Mouse (Mus musculus): ENCODE data around the gene Slc19a1. TPM values are rescaled to one million over a fixed set of nuclear protein-coding genes. Genes with fewer than 3 reads are reported as not detected.
A peak's percentile ranks its signal among the peaks of the same experiment; 100 is the strongest.

Slc19a1 gene
- polyA plus RNA-seq, 2 experiments, result 13.6 to 19.3 TPM

DNA sequence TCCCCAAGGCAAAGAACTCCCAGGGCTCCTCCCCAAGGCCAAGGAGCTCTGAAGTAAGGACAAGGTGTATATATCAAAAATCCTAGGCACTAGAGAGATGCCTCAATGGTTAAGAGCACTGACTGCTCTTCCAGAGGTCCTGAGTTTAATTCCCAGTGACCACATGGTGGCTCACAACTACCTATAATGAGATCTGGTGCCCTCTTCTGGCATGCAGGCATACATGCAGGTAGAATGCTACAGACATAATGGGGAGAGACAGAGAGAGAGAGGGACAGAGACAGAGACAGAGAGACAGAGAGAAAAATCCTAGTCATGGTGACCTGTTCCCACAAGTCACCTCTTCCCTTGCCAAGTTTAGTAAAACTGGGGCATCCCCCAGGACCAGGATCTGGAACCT, 32.6 kb downstream of the Slc19a1 start:
- DNase-seq (ENCODE audit: low read depth in 3 of 3, low spot score in 3 of 3) (no peak), ATAC-seq (ENCODE audit: insufficient read depth) (no peak)
- peaks cover 11 to 19% of the 10 kb centered on the region in 2 experiments for H3K4me1 ChIP-seq (replicated peaks; ENCODE audit: control insufficient read depth in 2 of 2, insufficient read depth in 2 of 2, low read length in 1 of 2)
- TF ChIP-seq CTCF (IDR thresholded peaks at IDR 0.05; ENCODE audit: low read depth) (peak; percentile 55), EP300 (IDR thresholded peaks at IDR 0.05; ENCODE audit: low read depth) (no peak)
- no peak overlapping the region for H3K27ac ChIP-seq
- H3K4me3 ChIP-seq (ENCODE audit: insufficient read depth in 1 of 2, low read depth in 2 of 2, low read length in 2 of 2), result no peak overlapping the region
- H3K9ac ChIP-seq (replicated peaks), result no peak overlapping the region
- H3K4me2 ChIP-seq (ENCODE audit: low read depth), result no peak overlapping the region
- no peaks in the 10 kb centered on the region; the same call in 1 of the 2 replicates for H3K36me3 ChIP-seq (replicated peaks; ENCODE audit: control insufficient read depth, insufficient read depth, low read depth)
- H3K9me3 ChIP-seq (ENCODE audit: control insufficient read depth, low read length), result no peaks in the 10 kb centered on the region
- H3K27me3 ChIP-seq (ENCODE audit: control insufficient read depth, insufficient read depth, low read length), result no peaks in the 10 kb centered on the region

DNA sequence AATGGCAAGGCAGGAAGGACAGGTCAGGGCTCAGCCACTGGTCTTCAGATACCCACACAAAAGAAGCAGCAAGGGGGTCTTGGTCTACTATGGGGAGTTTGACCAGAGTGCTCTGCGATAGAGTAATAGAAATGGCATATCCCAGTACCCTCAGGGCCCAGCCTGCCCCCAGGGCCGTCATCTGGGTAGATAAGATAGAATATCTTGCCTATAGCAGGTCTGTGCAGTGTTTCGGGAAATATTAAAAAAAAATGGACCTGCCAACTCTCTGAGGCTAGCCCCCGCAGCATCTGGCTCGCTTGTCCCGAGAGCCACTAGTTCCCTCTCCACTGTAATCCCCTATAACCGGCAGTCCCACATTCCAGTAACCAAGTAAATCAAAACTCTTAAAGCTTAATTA, 36.4 kb downstream of the Slc19a1 start:
- ATAC-seq (ENCODE audit: insufficient read depth) (peak; percentile 81), DNase-seq (ENCODE audit: low read depth in 3 of 3, low spot score in 3 of 3) (peak in 2 of 3 experiments; percentile 28 to 41)
- Histone ChIP-seq H3K27me3 (ENCODE audit: control insufficient read depth, insufficient read depth, low read length) (no peaks in the 10 kb centered on the region), H3K27ac (no peak overlapping the region; the same call in 1 of the 2 replicates), H3K4me3 (ENCODE audit: insufficient read depth in 1 of 2, low read depth in 2 of 2, low read length in 2 of 2) (no peak overlapping the region), H3K36me3 (replicated peaks; ENCODE audit: control insufficient read depth, insufficient read depth, low read depth) (no peaks in the 10 kb centered on the region; the same call in 1 of the 2 replicates), H3K9ac (replicated peaks) (peak overlapping the region; percentile 3; the same call in 1 of the 2 replicates), H3K9me3 (ENCODE audit: control insufficient read depth, low read length) (no peaks in the 10 kb centered on the region), H3K4me2 (ENCODE audit: low read depth) (peak overlapping the region; percentile 49), H3K4me1 (replicated peaks; ENCODE audit: control insufficient read depth in 2 of 2, insufficient read depth in 2 of 2, low read length in 1 of 2) (peaks cover 11 to 16% of the 10 kb centered on the region in 2 experiments)
- WGBS (ENCODE audit: insufficient replicate concordance), result 24% methylated on average over 7 of the region's 7 CpGs
- TF ChIP-seq CTCF (IDR thresholded peaks at IDR 0.05; ENCODE audit: low read depth), result no peak
- TF ChIP-seq EP300 (IDR thresholded peaks at IDR 0.05; ENCODE audit: low read depth), result peak; percentile 77

DNA sequence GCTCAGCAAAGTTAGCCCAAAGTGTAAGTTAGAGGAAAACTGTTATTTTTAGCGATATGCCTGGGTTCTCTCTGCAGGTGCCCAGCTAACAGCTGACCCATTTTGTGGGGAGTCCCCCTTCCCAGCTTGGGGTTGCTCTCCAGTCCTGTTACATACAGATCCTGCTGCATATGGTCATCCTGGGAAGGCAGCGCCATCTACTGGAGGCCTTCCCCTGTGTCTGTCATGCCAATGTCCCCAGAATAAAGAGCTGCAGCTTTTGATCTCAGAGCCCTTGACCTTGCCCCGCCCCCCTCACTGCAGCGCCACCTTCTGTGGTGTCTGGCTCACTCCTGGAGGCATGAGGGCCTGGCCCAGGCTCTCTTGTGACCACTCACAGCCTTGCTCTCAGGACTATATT, 38.0 kb downstream of the Slc19a1 start:
- Histone ChIP-seq H3K27ac (no peak overlapping the region), H3K36me3 (replicated peaks; ENCODE audit: control insufficient read depth, insufficient read depth, low read depth) (no peaks in the 10 kb centered on the region; the same call in 1 of the 2 replicates), H3K4me2 (ENCODE audit: low read depth) (no peak overlapping the region), H3K9me3 (ENCODE audit: control insufficient read depth, low read length) (no peaks in the 10 kb centered on the region), H3K9ac (replicated peaks) (no peak overlapping the region), H3K4me3 (ENCODE audit: insufficient read depth in 1 of 2, low read depth in 2 of 2, low read length in 2 of 2) (no peak overlapping the region), H3K4me1 (replicated peaks; ENCODE audit: control insufficient read depth in 2 of 2, insufficient read depth in 2 of 2, low read length in 1 of 2) (peaks cover 11 to 16% of the 10 kb centered on the region in 2 experiments), H3K27me3 (ENCODE audit: control insufficient read depth, insufficient read depth, low read length) (no peaks in the 10 kb centered on the region)
- ATAC-seq (ENCODE audit: insufficient read depth), result peak; percentile 41; the same call in 1 of the 2 replicates
- TF ChIP-seq CTCF (IDR thresholded peaks at IDR 0.05; ENCODE audit: low read depth) (peak; percentile 88), EP300 (IDR thresholded peaks at IDR 0.05; ENCODE audit: low read depth) (no peak)
- peak; percentile 50 to 56 (median 53) for DNase-seq (ENCODE audit: low read depth in 3 of 3, low spot score in 3 of 3)
- 30% methylated on average over 4 of the region's 4 CpGs for WGBS (ENCODE audit: insufficient replicate concordance)

DNA sequence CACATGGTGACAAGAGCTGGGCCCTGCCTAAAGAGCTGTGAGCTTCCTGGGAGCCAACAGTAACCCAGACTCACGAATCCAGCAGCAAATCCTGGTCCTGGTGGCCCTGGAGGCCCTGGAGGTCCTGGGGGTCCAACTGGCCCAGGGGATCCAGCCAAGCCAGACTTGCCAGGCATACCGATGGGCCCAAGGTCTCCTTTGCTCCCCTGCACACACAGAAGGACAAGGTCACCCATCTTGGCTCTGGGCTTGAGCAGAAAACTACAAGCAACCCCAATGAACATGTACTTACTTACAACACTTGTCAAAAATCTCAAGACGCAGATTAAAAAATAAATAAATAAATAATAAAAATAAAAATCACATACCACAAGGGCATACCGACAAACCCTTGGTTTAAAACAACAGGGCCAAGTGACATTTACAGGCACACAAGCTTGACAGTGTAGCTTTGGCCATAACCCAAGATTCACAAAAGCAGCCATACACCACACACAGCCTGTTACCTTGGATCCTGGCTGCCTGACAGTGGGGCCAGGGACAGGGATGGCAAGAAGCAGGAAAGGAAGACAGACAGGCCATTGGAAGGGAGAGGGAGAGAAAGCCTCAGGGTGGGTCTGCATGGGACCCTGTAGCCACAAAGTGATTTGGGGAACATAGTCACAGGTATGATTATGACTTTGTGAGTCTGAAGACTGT, 42.4 kb downstream of the Slc19a1 start:
- 61% methylated on average over 4 of the region's 4 CpGs for WGBS (ENCODE audit: insufficient replicate concordance)
- no peak overlapping the region for H3K27ac ChIP-seq
- H3K36me3 ChIP-seq (replicated peaks; ENCODE audit: control insufficient read depth, insufficient read depth, low read depth), result no peaks in the 10 kb centered on the region
- no peak for ATAC-seq (ENCODE audit: insufficient read depth)
- no peak for TF ChIP-seq EP300 (IDR thresholded peaks at IDR 0.05; ENCODE audit: low read depth)
- no peak for TF ChIP-seq CTCF (IDR thresholded peaks at IDR 0.05; ENCODE audit: low read depth)
- no peak overlapping the region for H3K9ac ChIP-seq (replicated peaks)
- DNase-seq (ENCODE audit: low read depth in 3 of 3, low spot score in 3 of 3), result no peak
- no peak overlapping the region for H3K4me2 ChIP-seq (ENCODE audit: low read depth)
- no peaks in the 10 kb centered on the region for H3K9me3 ChIP-seq (ENCODE audit: control insufficient read depth, low read length)
- no peak overlapping the region for H3K4me3 ChIP-seq (ENCODE audit: insufficient read depth in 1 of 2, low read depth in 2 of 2, low read length in 2 of 2)
- no peaks in the 10 kb centered on the region for H3K27me3 ChIP-seq (ENCODE audit: control insufficient read depth, insufficient read depth, low read length)
- H3K4me1 ChIP-seq (replicated peaks; ENCODE audit: control insufficient read depth in 2 of 2, insufficient read depth in 2 of 2, low read length in 1 of 2), result no peaks in the 10 kb centered on the region; a peak in 1 of 4 replicates

DNA sequence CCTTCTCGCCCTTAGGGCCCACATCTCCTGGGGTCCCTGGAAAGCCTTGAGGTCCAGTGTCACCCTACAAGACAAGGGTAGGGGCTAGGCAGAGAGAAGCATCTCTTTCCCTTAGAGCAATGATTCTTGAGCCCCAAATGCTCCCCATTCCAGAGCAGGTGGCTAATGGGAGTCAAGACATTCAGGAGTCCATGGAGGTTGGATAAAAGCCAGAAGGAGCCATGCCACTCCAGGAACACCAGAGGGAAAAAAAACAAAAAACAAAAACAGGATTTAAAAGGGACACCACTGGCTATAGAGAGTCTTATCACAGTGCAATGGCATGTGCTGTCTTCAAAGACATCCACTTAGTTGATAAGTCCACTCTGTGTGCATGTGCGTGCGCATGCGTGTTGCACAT, 46.4 kb downstream of the Slc19a1 start:
- no peak for ATAC-seq (ENCODE audit: insufficient read depth)
- no peak overlapping the region for H3K27ac ChIP-seq

More for the DNA sequence above, 46.4 kb downstream of the Slc19a1 start:
- H3K9me3 ChIP-seq (ENCODE audit: control insufficient read depth, low read length), result no peaks in the 10 kb centered on the region
- H3K4me2 ChIP-seq (ENCODE audit: low read depth), result no peak overlapping the region
- H3K4me3 ChIP-seq (ENCODE audit: insufficient read depth in 1 of 2, low read depth in 2 of 2, low read length in 2 of 2), result no peak overlapping the region
- no peak for DNase-seq (ENCODE audit: low read depth in 3 of 3, low spot score in 3 of 3)
- H3K4me1 ChIP-seq (replicated peaks; ENCODE audit: control insufficient read depth in 2 of 2, insufficient read depth in 2 of 2, low read length in 1 of 2), result no peaks in the 10 kb centered on the region
- H3K36me3 ChIP-seq (replicated peaks; ENCODE audit: control insufficient read depth, insufficient read depth, low read depth), result no peaks in the 10 kb centered on the region
- whole genome bisulfite sequencing (ENCODE audit: insufficient replicate concordance), result 80% methylated on average over 4 of the region's 4 CpGs
- no peak overlapping the region for H3K9ac ChIP-seq (replicated peaks)
- TF ChIP-seq EP300 (IDR thresholded peaks at IDR 0.05; ENCODE audit: low read depth) (no peak), CTCF (IDR thresholded peaks at IDR 0.05; ENCODE audit: low read depth) (no peak)
- no peaks in the 10 kb centered on the region for H3K27me3 ChIP-seq (ENCODE audit: control insufficient read depth, insufficient read depth, low read length)

All from liver, embryonic 14.5 days (tissue).